Mouse (Mus musculus) erythroblast, embryonic 14.5 days (primary cell): ENCODE results near the gene Cab39l. TPM values are rescaled to one million over a fixed set of nuclear protein-coding genes. Genes with fewer than 3 reads are reported as not detected.
"Not testable (repeated sequence)": the region's sequence is repeated elsewhere in the genome, so short reads cannot be mapped to it uniquely, and the experiment has no call there.

Experiments
- H3K27me3 ChIP-seq: 2 replicates; pipeline ENCODE4 v1.6.1; 2012; ENCODE audit warnings: inconsistent platforms; ENCODE audit not compliant: control insufficient read depth
- H3K36me3 ChIP-seq: 2 replicates; pipeline ENCODE4 v1.6.1; 2012; ENCODE audit warnings: mild to moderate bottlenecking, inconsistent platforms; ENCODE audit not compliant: control insufficient read depth
- H3K4me1 ChIP-seq: 2 replicates; pipeline ENCODE4 v1.6.1; 2012; ENCODE audit warnings: inconsistent platforms; ENCODE audit not compliant: control insufficient read depth
- H3K4me3 ChIP-seq: replicated peaks from 2 replicates; pipeline ENCODE3; 2012; ENCODE audit warnings: moderate library complexity, mild to moderate bottlenecking, inconsistent platforms
- H3K9me3 ChIP-seq: 2 replicates; pipeline ENCODE4 v1.6.1; 2012; ENCODE audit warnings: low read length, inconsistent platforms, mixed read lengths; ENCODE audit not compliant: control insufficient read depth
- GATA1 ChIP-seq: IDR thresholded peaks from 2 replicates; pipeline ENCODE4 v1.6.1; 2012; ENCODE audit warnings: low read length, inconsistent platforms, mixed read lengths
- TAL1 ChIP-seq: IDR thresholded peaks from 3 replicates; pipeline ENCODE4 v1.6.1; 2012; ENCODE audit warnings: low read length, inconsistent platforms, mixed read lengths
- polyA plus RNA-seq: library from polyadenylated mRNA; stranded (reverse); fragments of >175 nt; gene quantifications from 2 replicates; pipeline ENCODE4 v1.2.3, GENCODE M21; 2012

Cab39l gene
- polyA plus RNA-seq, 1 experiment, result 0.31 TPM

DNA sequence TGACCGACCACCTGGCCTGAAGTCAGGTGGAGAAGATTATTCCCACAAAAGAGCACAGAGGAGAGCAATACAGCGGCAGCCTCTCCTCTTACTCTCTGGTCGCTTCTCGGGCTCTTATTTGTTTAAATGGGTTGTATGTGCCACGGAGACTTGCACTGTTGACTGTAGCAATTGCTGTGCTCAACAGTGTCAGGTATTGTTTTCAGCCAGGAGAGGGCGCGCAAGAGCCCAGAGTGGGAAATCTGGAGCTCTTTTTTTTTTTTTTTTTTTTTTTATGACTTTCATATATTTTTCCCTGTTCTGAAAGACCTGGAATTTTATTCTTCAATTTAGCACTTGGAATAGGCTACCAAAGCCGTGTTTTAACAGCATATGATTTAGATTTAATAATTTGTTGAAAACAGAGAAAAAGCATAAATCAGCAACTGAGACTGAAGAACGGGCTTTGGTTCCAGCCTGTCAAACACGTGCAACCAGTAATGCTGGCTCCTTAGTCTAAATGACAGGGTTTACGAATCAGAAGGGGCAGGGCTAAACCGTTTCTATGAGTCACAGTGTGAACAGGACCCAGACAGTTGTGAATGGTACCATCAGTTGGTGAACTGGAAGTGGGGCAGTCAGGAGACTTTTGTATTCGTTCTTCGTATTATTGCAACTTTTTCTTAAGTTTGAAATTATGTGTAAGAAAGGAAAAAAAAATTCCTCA lies 172.3 kb downstream of the Cab39l start:
- TF ChIP-seq GATA1, result no peak
- no peak for TF ChIP-seq TAL1
- Histone ChIP-seq H3K4me1 (no peaks in the 10 kb centered on the region), H3K4me3 (no peak overlapping the region), H3K36me3 (no peaks in the 10 kb centered on the region), H3K9me3 (no peaks in the 10 kb centered on the region), H3K27me3 (no peaks in the 10 kb centered on the region)

DNA sequence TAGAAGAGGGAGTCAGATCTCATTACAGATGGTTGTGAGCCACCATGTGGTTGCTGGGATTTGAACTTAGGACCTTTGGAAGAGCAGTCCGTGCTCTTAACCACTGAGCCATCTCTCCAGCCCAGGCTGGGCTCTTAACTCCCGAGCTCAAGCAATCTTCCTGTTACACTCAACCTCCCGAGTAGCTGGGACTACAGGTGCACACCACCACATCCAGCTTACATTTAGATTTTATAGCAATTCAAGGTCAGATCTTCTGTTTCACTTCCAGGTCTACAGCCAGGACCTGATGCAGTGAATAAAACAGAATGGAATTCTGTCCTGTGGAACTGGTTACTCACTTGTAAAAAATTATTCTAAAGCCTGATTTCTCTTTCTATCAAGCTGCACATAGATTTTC lies 173.4 kb downstream of the Cab39l start:
- H3K4me1 ChIP-seq, H3K9me3 ChIP-seq, H3K27me3 ChIP-seq, H3K4me3 ChIP-seq, H3K36me3 ChIP-seq: not testable (repeated sequence)

DNA sequence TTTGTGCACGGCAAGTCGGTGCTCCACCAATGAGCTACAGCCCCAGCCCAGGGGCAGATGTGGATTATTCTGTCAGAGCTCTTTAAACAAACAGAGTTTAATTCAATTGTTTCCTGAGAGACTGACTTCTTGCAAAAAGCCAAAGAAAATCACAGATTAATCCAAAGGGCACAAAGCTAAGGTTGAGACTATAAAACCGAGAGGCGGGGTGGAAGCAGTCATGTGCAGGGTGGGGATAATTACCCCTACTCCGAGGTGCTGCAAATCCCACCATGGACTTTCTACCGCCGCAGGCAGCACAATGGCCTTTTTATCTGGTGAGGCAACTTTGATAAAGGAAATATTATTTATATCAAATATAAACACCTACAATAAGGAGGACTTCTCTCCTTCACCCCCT lies 176.0 kb downstream of the Cab39l start:
- Histone ChIP-seq H3K4me1 (no peaks in the 10 kb centered on the region), H3K9me3 (no peaks in the 10 kb centered on the region), H3K36me3 (no peaks in the 10 kb centered on the region), H3K27me3 (no peaks in the 10 kb centered on the region), H3K4me3 (no peak overlapping the region)
- no peak for TF ChIP-seq GATA1
- no peak for TF ChIP-seq TAL1

DNA sequence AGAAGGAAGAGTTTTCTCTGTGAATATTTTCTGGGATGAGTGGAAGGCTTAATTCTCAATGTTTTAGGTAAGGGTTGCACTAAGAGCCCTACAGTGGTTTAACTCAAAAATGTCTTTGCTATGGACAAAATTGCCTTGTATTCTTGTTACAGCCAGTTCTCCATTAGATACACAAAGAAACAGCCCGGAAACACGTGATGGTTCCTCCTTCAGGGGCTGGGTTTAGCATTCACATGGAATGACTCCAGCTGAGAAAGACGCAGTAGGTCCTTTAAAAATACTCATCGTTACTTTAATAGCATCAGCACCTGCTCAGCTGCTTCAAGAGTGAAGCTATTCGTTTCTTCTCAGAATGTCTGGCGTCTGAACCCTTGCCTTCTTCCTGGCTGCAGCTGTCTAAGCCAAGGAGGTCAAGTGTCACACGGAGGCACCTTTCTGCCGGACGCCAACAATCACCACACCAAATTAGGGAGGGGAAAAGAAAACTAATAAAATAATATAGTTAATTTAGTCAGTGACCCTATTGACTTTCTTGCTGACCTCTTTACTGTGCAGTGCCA lies 183.6 kb downstream of the Cab39l start:
- TF ChIP-seq GATA1 (no peak), TAL1 (no peak)
- no peaks in the 10 kb centered on the region for H3K36me3 ChIP-seq

DNA sequence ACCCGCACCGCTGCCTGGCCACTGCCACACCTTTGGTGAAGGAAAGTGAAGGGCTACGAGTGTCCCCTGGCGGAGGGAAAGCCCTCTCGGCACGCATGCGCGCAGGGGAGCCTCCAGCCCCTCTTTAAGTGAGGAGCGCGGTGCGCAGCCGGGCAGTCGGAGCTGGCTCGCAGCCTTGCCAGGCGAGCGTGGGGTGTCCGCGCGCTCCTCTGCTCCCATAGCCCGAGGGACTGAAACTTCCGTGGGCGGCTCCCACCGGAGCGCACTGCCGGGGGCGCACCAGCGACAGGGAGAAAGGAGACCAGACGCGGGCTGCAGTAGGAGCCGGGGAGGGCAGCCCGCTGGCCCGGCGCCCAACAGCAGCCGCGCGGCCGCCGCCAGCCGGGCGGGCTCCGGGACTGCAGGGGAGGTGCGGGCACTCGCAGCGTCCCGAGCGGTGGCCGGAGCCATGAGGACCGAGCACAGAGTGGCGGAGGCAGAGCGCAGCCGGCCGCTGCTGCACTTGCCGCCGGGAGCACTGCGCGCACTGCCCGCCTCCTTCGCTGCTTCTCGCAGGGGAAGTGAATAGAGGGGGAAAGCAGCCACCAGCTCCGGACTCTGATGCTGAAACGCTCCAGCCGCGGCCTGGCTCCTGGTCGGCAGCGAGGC lies 184.5 kb downstream of the Cab39l start, which contains the start of gene Shisa2:
Gene Shisa2, plus strand, starts transcription at position 151 of the 648 bp plus-strand sequence.
- Histone ChIP-seq H3K9me3 (no peaks in the 10 kb centered on the region), H3K4me1 (no peaks in the 10 kb centered on the region), H3K36me3 (no peaks in the 10 kb centered on the region), H3K4me3 (peak within 1 kb of the TSS; percentile 41), H3K27me3 (peaks cover 32% of the 10 kb centered on the region)
- TF ChIP-seq TAL1 (no peak), GATA1 (no peak)

More for the DNA sequence above, 183.6 kb downstream of the Cab39l start:
- H3K4me3 ChIP-seq, result no peak overlapping the region
- H3K9me3 ChIP-seq, result no peaks in the 10 kb centered on the region
- peaks cover 32% of the 10 kb centered on the region for H3K27me3 ChIP-seq
- no peaks in the 10 kb centered on the region for H3K4me1 ChIP-seq

DNA sequence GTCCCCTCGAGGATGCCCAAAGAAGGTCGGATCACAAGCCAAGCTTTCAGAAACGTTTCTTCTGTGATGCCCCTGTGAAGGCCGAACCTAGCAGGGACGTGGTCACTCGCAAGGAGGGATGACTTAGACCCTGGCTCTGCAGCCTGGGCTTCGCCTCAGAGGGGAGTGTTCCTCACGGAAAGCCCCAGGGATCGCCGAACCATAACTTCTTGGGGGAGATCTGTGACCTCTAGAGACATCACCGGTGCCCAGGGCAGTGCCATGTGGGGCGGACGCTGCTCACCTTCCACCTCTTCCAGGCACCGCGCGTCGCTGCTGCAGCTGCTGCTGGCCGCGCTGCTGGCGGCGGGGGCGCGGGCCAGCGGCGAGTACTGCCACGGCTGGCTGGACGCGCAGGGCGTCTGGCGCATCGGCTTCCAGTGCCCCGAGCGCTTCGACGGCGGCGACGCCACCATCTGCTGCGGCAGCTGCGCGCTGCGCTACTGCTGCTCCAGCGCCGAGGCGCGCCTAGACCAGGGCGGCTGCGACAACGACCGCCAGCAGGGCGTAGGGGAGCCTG lies 185.1 kb downstream of the Cab39l start:
- no peaks in the 10 kb centered on the region for H3K36me3 ChIP-seq
- H3K27me3 ChIP-seq, result peaks cover 32% of the 10 kb centered on the region
- H3K4me3 ChIP-seq, result peak overlapping the region; percentile 41

DNA sequence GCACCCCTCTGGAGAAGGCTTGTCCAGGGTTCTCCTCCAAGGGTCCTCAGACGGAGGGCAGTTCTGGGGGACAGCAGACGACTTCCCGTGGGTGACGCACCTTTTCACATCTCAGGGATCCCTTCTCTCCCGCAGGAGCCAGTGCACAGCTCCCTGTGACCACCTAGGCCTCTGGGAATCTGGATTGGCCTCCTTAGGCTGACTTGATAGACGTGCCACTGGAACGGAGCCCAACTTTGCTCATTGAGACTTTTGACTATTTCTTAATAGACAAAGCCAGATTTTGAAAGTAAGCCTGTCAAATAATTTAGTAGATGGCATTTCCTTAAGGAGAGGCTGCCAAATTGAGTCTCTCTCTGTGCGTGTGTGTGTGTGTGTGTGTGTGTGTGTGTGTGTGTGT lies 185.9 kb downstream of the Cab39l start:
- no peaks in the 10 kb centered on the region for H3K9me3 ChIP-seq
- H3K36me3 ChIP-seq, result no peaks in the 10 kb centered on the region
- TF ChIP-seq GATA1 (no peak), TAL1 (no peak)
- H3K4me1 ChIP-seq, result no peaks in the 10 kb centered on the region
- no peak overlapping the region for H3K4me3 ChIP-seq
- peaks cover 32% of the 10 kb centered on the region for H3K27me3 ChIP-seq

More for the DNA sequence above, 185.1 kb downstream of the Cab39l start:
- no peak for TF ChIP-seq TAL1
- TF ChIP-seq GATA1, result no peak
- H3K9me3 ChIP-seq, result no peaks in the 10 kb centered on the region
- H3K4me1 ChIP-seq, result no peaks in the 10 kb centered on the region

DNA sequence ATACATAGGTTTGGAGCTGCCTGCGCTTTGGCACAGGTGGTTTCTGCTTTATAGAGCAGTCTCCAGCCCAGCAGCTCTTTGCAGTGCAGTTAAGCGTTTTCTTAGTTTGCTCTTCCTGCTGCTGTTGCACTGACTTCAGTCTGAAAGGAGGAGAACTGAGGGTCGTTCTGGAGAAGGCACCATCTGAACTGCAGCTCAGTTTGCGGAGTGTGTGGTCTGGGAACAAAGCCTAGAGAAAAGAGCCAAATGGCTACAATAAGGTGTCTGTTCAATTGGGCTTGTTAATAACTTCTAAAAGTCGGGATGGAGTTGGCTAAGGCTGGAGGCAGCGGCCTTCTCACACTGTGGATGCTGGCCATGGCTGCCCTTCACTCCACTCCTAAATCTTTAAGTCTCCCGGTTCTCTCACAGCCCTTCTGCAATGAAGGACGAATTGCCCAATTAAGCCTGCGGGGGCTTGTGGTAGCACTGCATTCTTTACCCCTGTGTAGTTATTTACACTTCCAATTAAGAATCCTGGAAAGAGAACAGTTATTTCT lies 186.4 kb downstream of the Cab39l start:
- Histone ChIP-seq H3K9me3 (no peaks in the 10 kb centered on the region), H3K4me3 (no peak overlapping the region), H3K36me3 (no peaks in the 10 kb centered on the region), H3K27me3 (peaks cover 32% of the 10 kb centered on the region), H3K4me1 (no peaks in the 10 kb centered on the region)
- no peak for TF ChIP-seq TAL1

DNA sequence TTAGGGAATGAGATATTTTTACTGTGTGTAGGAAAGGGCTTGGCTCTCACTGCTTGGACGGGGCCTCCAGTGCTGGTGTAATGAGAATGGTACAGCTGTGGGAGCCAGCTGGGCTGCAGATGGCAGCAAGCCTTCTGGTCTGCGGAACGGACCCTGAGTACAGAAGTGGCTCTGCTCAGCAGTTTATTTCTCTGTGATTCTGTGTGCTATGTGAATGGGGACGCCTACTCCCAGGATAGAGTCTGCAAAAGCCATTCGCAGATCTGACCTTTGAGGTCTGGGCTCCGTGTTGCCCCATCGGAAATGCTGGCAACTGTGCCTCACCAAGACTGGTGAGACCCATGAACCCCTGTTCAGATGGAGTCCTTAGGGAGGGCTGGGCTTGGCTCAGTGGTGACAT lies 187.1 kb downstream of the Cab39l start:
- TF ChIP-seq TAL1, result no peak
- no peak for TF ChIP-seq GATA1
- Histone ChIP-seq H3K9me3 (no peaks in the 10 kb centered on the region), H3K36me3 (no peaks in the 10 kb centered on the region), H3K4me3 (no peak overlapping the region), H3K4me1 (no peaks in the 10 kb centered on the region), H3K27me3 (peaks cover 32% of the 10 kb centered on the region)
